Mouse (Mus musculus) myocyte (in vitro differentiated cells): Measurements from ENCODE around the gene Midn. TPM values are rescaled to one million over a fixed set of nuclear protein-coding genes. Genes with fewer than 3 reads are reported as not detected.
A peak's percentile ranks its signal among the peaks of the same experiment; 100 is the strongest.

Experiments used
- H3K27me3 ChIP-seq: one replicate; pipeline ENCODE4 v1.6.1; 2011; ENCODE audit not compliant: control insufficient read depth, insufficient read depth, insufficient read length
- H3K36me3 ChIP-seq: one replicate; pipeline ENCODE4 v1.6.1; 2011; ENCODE audit not compliant: control insufficient read depth, insufficient read depth
- H3K4me2 ChIP-seq: one replicate; pipeline ENCODE4 v1.6.1; 2011; ENCODE audit warnings: low read depth, control low read depth
- H3K4me3 ChIP-seq: one replicate; pipeline ENCODE4 v1.5.1; 2011; ENCODE audit warnings: mild to moderate bottlenecking, control low read depth, moderate library complexity
- H3K79me2 ChIP-seq: one replicate; pipeline ENCODE4 v1.6.1; 2011; ENCODE audit not compliant: control insufficient read depth, insufficient read depth
- H3ac ChIP-seq: one replicate; pipeline ENCODE4 v1.6.1; 2011; ENCODE audit not compliant: control insufficient read depth, insufficient read length
- CEBPB ChIP-seq: IDR thresholded peaks from 2 replicates; pipeline ENCODE4 v1.6.1; 2011; ENCODE audit warnings: mild to moderate bottlenecking, moderate library complexity; ENCODE audit not compliant: poor library complexity, insufficient read depth, severe bottlenecking
- E2F4 ChIP-seq: IDR thresholded peaks from one replicate; pipeline ENCODE4 v1.6.1; 2011; ENCODE audit warnings: mild to moderate bottlenecking, control low read depth, moderate library complexity; ENCODE audit not compliant: insufficient read depth
- MAX ChIP-seq: IDR thresholded peaks from one replicate; pipeline ENCODE4 v1.6.1; 2011; ENCODE audit warnings: low read depth, mild to moderate bottlenecking, control low read depth
- MYOD1 ChIP-seq, 3 experiments: IDR thresholded peaks; one replicate each; pipeline ENCODE4 v1.6.1; 2011; ENCODE audit warnings: control low read depth in 2 of 3, low read depth in 2 of 3, mild to moderate bottlenecking in 2 of 3, moderate library complexity in 1 of 3; ENCODE audit not compliant: insufficient read length in 2 of 3, control insufficient read depth in 1 of 3
- MYOG ChIP-seq, 3 experiments: IDR thresholded peaks; one replicate each; pipeline ENCODE4 v1.6.1; 2011; ENCODE audit warnings: control low read depth in 2 of 3, low read depth in 2 of 3, mild to moderate bottlenecking in 2 of 3; ENCODE audit not compliant: insufficient read length in 2 of 3, control insufficient read depth in 1 of 3, insufficient read depth in 1 of 3
- POLR2A ChIP-seq: IDR thresholded peaks from one replicate; pipeline ENCODE4 v1.6.1; 2011; ENCODE audit warnings: low read depth, mild to moderate bottlenecking, control low read depth, moderate library complexity; ENCODE audit not compliant: insufficient read length
- POLR2AphosphoS2 ChIP-seq: IDR thresholded peaks from one replicate; pipeline ENCODE4 v1.6.1; 2011; ENCODE audit warnings: low read depth, control low read depth; ENCODE audit not compliant: insufficient read length
- REST ChIP-seq: IDR thresholded peaks from one replicate; pipeline ENCODE4 v1.6.1; 2011; ENCODE audit warnings: mild to moderate bottlenecking, control low read depth, moderate library complexity; ENCODE audit not compliant: insufficient read depth, insufficient read length
- SRF ChIP-seq: IDR thresholded peaks from one replicate; pipeline ENCODE4 v1.6.1; 2011; ENCODE audit warnings: low read depth; ENCODE audit not compliant: control insufficient read depth, insufficient read length
- TCF12 ChIP-seq: IDR thresholded peaks from one replicate; pipeline ENCODE4 v1.6.1; 2011; ENCODE audit warnings: mild to moderate bottlenecking, control low read depth; ENCODE audit not compliant: poor library complexity, insufficient read depth, severe bottlenecking
- TCF3 ChIP-seq: IDR thresholded peaks from one replicate; pipeline ENCODE4 v1.6.1; 2011; ENCODE audit warnings: low read depth, control low read depth; ENCODE audit not compliant: insufficient read length
- USF1 ChIP-seq: IDR thresholded peaks from one replicate; pipeline ENCODE4 v1.6.1; 2011; ENCODE audit warnings: low read depth, mild to moderate bottlenecking, control low read depth, moderate library complexity
- polyA plus RNA-seq: library from polyadenylated mRNA; unstranded; fragments of >200 nt; fragmentation: generic; extraction: Trizol; gene quantifications from one replicate; pipeline ENCODE4 v1.2.1, GENCODE M21; 2012; ENCODE audit warnings: missing spikeins

Gene Midn
- polyA plus RNA-seq, 1 experiment, result 131 TPM

GRCm38 (mm10) chr10:80162716-80163299 lies 14.7 kb downstream of the Midn start:
- peak overlapping the region; percentile 100 for H3K4me2 ChIP-seq
- H3K79me2 ChIP-seq, result no peaks in the 10 kb centered on the region
- no peak for TF ChIP-seq MAX
- TF ChIP-seq SRF, result peak; percentile 68
- TF ChIP-seq E2F4, result no peak
- TF ChIP-seq TCF3, result peak; percentile 100
- peak; percentile 99 for TF ChIP-seq TCF12
- TF ChIP-seq MYOD1 (IDR thresholded peaks at IDR 0.05; ENCODE audit: control insufficient read depth in 1 of 3, insufficient read length in 2 of 3, low read depth in 2 of 3), result peak; percentile 26 to 100 (median 99)
- TF ChIP-seq POLR2AphosphoS2, result no peak
- peak; percentile 92 to 100 (median 100) for TF ChIP-seq MYOG (IDR thresholded peaks at IDR 0.05; ENCODE audit: control insufficient read depth in 1 of 3, insufficient read depth in 1 of 3, insufficient read length in 2 of 3, low read depth in 2 of 3)
- TF ChIP-seq USF1, result peak; percentile 18
- peak; percentile 22 for TF ChIP-seq POLR2A
- TF ChIP-seq CEBPB, result peak; percentile 72; the same call in 1 of the 2 replicates
- H3K4me3 ChIP-seq, result peak overlapping the region; percentile 20
- no peaks in the 10 kb centered on the region for H3K27me3 ChIP-seq
- H3K36me3 ChIP-seq, result no peaks in the 10 kb centered on the region
- H3ac ChIP-seq, result no peak overlapping the region

GRCm38 (mm10) chr10:80163721-80164120 lies 15.6 kb downstream of the Midn start:
- peak overlapping the region; percentile 100 for H3K4me2 ChIP-seq

GRCm38 (mm10) chr10:80164161-80164997 lies 16.3 kb downstream of the Midn start:
- Histone ChIP-seq H3ac (peak overlapping the region; percentile 8), H3K4me2 (peak overlapping the region; percentile 100), H3K27me3 (no peaks in the 10 kb centered on the region), H3K79me2 (peaks cover 12% of the 10 kb centered on the region), H3K4me3 (peak overlapping the region; percentile 58), H3K36me3 (no peaks in the 10 kb centered on the region)
- TF ChIP-seq USF1 (peak; percentile 10), TCF12 (no peak), POLR2A (no peak), REST (no peak), TCF3 (peak; percentile 8), MYOD1 (IDR thresholded peaks at IDR 0.05; ENCODE audit: control insufficient read depth in 1 of 3, insufficient read length in 2 of 3, low read depth in 2 of 3) (peak in 2 of 3 experiments; percentile 53 to 88), SRF (no peak), POLR2AphosphoS2 (no peak), MAX (no peak), E2F4 (no peak), MYOG (IDR thresholded peaks at IDR 0.05; ENCODE audit: control insufficient read depth in 1 of 3, insufficient read depth in 1 of 3, insufficient read length in 2 of 3, low read depth in 2 of 3) (peak in 1 of 3 experiments; percentile 79), CEBPB (no peak)

More at GRCm38 (mm10) chr10:80163721-80164120, 15.6 kb downstream of the Midn start:
- Histone ChIP-seq H3ac (no peak overlapping the region), H3K27me3 (no peaks in the 10 kb centered on the region), H3K36me3 (no peaks in the 10 kb centered on the region), H3K4me3 (peak overlapping the region; percentile 58), H3K79me2 (peaks cover 5% of the 10 kb centered on the region)
- peak; percentile 77 for TF ChIP-seq POLR2AphosphoS2
- TF ChIP-seq USF1, result no peak
- TF ChIP-seq REST, result no peak
- TF ChIP-seq MAX, result no peak
- TF ChIP-seq TCF12, result peak; percentile 3
- no peak for TF ChIP-seq CEBPB
- TF ChIP-seq MYOD1 (IDR thresholded peaks at IDR 0.05; ENCODE audit: control insufficient read depth in 1 of 3, insufficient read length in 2 of 3, low read depth in 2 of 3), result peak in 2 of 3 experiments; percentile 19 to 73
- TF ChIP-seq POLR2A, result peak; percentile 71
- peak; percentile 78 for TF ChIP-seq SRF
- no peak for TF ChIP-seq E2F4
- peak; percentile 52 for TF ChIP-seq TCF3
- peak in 2 of 3 experiments; percentile 49 to 88 for TF ChIP-seq MYOG (IDR thresholded peaks at IDR 0.05; ENCODE audit: control insufficient read depth in 1 of 3, insufficient read depth in 1 of 3, insufficient read length in 2 of 3, low read depth in 2 of 3)

GRCm38 (mm10) chr10:80164998-80165344 lies 16.9 kb downstream of the Midn start:
- Histone ChIP-seq H3K4me3 (peak overlapping the region; percentile 58), H3K36me3 (no peaks in the 10 kb centered on the region), H3ac (peak overlapping the region; percentile 8), H3K27me3 (no peaks in the 10 kb centered on the region), H3K4me2 (peak overlapping the region; percentile 100), H3K79me2 (peaks cover 18% of the 10 kb centered on the region)
- TF ChIP-seq E2F4 (no peak), TCF12 (no peak), MYOG (IDR thresholded peaks at IDR 0.05; ENCODE audit: control insufficient read depth in 1 of 3, insufficient read depth in 1 of 3, insufficient read length in 2 of 3, low read depth in 2 of 3) (peak; percentile 66 to 93 (median 82)), CEBPB (no peak), MYOD1 (IDR thresholded peaks at IDR 0.05; ENCODE audit: control insufficient read depth in 1 of 3, insufficient read length in 2 of 3, low read depth in 2 of 3) (peak in 2 of 3 experiments; percentile 75 to 81), SRF (peak; percentile 82), TCF3 (no peak), MAX (no peak), POLR2AphosphoS2 (peak; percentile 98), POLR2A (peak; percentile 92), USF1 (no peak), REST (no peak)
